Mouse (Mus musculus): ENCODE measurements around the gene Upk3a.

GRCm38 (mm10) chr15:85037343-85037690, 20.4 kb downstream of the Upk3a start:
- TF ChIP-seq CTCF (IDR thresholded peaks at IDR 0.05; ENCODE audit: low read depth, low read length) (no peak), TAL1 (conservative IDR thresholded peaks at IDR 0.05; ENCODE audit: low read depth, low read length) (no peak), POLR2AphosphoS5 (IDR thresholded peaks at IDR 0.05; ENCODE audit: insufficient replicate concordance, low read depth, low read length) (no peak), GATA1 (IDR thresholded peaks at IDR 0.05; ENCODE audit: borderline replicate concordance, low read length) (no peak), GATA2 (IDR thresholded peaks at IDR 0.05; ENCODE audit: borderline replicate concordance, low read depth, low read length) (no peak)
